Mouse (Mus musculus) frontal cortex, adult 2 months (tissue): ENCODE measurements at regions not wholly inside any gene's neighbourhood (a gene's known extent, or its start where the extent isn't known, plus 50 kb on each side); places are given as distances from the start of the nearest gene placed in this dataset.

Experiments used
- DNase-seq, 2 experiments: peaks; one replicate each; pipeline ENCODE4 v3.0.0; 2022; ENCODE audit warnings: low spot score in 1 of 2; ENCODE audit errors: extremely low spot score in 1 of 2

DNA sequence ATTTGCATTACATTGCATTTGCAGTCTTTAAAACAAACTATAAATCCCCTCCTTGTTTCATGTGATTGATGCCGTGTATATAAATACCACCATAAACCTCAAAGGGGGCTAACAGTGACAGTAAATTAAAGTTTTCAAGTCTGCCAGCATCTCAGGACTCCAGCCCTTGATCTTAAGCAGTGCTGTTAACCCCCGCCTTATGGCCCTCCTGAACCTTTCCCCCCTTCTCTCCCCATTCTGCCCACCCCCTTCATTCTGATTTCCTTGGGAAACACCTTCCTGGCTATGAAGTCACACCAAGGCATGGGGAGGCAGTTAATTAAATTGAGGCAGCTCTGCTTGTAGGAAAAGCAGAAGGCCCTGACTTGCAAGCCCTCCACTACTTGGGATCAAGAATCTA is 302.5 kb upstream of the Nr2f2 start:
- DNase-seq = no peak

DNA sequence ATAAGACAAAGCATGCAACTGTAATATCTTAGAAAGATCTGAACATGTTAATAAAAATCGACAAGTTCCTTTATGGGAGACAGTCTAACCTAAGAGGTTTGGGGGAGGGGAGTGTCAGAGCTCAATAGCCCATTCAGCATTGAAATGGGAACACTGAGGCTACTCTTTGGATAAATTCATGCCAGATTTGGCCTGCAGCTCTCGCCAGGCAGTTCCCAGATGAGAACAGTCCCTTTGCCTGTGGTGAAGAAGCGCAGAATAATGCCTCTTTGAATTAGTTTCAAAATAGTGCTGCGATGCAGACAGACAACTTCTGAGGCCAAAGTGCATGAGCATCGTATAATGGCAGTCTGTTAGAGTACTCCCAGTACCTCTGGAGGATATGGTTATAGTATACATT is 293.6 kb upstream of the Nr2f2 start:
- peak in 1 of 2 experiments; percentile 16 for DNase-seq

DNA sequence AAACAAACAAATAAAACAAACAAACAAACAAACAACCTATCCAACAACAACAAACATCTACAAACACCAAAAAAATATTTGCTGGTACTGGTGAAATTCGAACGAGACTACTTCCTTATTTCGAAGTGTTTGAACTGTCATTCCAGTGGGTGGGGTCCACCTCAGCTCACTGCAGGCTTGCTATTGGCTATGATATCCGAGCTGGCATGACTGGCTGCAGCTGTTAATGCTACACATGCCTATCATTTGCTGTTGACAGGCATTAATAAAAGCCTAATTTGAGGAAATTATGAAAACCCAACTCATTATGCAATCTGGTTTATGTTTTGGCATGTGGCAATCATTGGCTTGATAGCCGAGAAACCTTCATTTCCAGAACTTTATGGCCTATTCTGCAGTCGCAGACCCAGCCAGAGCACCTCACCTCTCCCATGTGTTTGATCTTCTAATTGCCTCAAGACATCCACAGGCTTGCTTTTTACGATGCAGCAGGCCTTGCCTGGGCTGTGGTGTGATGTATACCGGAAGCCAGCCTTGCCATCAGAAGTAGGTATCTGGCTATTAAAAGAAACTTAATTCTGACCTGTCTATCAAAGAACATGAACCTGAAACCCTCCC is 283.3 kb upstream of the Nr2f2 start:
- DNase-seq = no peak

DNA sequence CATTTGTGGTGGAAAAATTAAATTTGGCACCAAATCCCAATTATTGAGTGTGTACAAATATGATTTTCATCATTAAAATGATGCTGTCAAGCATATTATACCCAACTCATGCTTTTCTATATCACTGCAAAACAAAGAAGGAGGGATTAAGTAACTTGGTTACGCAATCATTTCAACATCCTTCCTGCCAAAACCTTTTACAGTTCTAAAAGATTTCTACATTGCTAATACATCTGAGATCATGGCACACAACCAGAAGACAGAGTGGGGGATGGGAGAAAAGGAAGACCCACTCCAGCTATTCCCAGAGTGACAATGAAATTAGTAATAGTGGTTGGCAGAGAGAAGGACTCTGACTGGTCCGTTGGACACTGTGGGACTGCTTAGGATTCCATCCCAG is 280.3 kb upstream of the Nr2f2 start:
- no peak for DNase-seq

DNA sequence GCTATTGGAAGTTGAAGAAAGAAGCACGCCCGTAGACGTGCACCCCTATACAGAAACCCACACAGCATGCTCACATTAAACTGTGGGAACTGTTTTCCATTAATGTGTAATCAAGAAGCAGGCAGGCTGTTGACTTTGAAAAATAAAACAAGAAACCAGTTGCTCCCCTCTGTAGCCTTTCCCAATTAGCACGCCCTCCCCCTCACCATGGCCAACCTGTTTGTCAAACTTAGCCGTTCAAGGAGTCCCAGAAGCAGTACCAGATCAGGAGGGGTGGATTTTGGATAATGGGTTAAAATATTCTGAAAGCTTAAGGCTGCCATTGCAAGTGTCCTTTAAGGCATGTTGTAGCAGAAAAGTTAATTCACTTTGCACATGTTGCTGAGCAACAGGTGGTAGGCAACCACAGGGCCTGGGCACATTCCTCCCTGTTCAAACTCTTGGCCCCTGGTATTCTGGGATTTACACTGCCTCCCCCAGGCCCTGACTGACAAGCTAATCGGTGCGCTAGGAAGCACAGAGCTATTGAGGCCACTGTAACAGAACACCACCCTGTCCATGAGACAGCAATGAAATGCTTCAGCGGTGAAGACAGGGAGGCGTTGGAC is 277.3 kb upstream of the Nr2f2 start:
- no peak for DNase-seq

DNA sequence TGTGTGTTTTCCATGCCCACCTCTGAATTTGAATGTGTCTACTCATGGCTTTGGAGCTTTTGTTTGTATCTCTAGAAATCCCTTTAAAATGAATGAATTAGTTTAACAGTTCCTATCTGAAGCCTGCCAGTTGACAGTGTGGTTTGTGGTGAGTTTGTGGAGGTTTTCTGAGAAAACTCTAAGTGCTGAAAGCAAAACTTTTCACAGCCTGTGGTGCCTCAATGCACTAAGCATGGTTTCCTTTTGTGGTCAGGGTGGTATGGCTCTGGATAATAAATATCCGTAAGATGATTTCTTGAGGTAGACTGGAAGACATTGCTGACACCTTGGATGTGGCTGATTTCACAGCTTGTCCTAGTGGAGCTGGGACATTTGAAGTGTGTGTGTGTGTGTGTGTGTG is 276.5 kb upstream of the Nr2f2 start:
- no peak for DNase-seq

DNA sequence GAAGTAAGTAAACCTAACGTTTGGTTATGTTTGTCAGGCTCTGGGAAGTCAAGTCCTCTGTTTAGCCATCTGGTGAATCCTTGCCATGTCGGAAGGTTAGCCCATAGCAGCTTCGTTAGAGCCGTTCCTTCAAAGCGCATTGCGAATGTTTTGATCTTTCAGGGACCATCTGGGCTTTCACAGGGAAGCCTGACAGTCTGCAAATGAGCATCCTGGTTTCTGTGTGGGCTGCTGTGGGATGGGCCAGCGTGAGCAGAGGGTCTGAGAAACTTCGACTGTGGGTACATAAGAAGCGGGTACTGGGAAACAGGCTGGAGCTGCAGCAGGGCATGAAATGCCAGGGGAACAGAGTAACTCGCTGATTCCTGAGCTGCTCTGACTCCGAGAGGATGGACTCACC is 274.7 kb upstream of the Nr2f2 start:
- no peak for DNase-seq

DNA sequence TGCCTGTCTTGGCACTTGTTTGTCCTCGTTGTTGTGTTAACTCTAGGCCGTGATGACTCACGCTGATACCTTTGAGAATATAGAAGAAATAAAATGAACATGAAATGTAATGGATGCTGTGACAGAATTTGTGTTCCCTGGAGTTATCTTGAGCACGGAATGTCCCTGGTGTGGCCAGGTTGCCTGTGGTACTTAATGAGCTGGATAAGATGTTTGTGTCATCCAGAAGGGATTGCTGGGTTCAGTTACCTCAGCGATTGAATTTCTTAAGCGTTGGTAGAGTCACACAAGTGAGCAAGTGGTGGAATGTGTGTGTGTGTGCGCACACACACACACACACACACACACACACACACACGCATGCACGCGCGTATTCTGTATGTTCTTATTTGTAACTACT is 274.0 kb upstream of the Nr2f2 start:
- DNase-seq = no peak

DNA sequence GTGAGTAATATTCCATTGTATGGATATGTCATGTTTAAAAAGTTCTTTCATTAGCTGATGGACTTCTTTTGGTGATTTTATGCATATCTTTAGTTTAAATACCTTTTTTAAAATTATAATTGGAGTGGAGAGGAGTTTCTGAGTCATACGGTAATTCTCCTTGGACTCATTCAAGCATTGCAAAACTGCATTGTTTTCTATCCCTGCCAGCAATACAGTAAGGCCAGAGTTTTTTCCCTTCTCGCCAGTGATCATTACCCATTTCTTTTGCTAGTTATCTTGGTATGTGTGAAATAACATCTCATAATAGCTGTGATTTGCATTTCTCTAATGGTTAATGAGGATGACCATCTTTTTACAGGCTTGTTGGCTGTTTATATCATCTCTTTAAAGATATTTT is 271.6 kb upstream of the Nr2f2 start:
- DNase-seq = no peak

DNA sequence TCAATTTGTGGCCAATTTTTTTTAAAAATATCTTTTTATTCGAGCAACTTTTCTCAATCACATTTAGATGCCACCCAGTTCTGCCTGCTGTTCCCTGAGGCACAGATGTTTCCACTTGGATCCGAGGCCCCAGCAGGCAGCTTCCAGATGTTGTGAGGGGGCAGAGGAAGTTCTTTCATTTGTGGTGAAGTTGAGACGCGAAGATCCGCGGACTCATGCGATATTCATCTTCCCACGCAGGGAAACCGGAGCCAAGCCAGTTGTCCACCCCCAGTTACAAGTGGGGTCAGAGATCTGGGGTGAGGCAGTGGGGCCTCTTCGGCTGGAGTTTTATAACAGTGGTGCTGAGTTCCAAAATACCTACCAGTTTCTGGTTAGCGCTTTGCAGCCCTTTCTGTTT is 267.5 kb upstream of the Nr2f2 start:
- peak in 1 of 2 experiments; percentile 26 for DNase-seq

DNA sequence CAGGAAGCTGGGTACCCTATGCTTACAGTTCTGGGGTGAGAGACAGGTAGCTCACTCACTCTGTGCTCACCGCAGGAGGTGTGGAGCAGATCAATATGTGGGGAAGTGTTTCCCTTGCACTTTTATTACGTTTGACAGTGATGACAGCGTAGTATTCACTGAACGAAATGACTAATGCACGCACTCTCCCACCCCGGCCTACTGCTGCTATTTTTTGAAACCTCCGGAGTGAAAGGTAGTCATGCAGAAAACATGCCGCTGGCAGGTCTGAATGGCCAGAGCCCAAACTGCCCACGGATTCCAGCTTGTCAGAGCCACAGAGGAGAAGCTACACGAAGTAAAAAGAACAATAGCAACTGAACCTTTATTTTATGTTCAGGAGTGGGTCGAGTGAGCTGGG is 267.0 kb upstream of the Nr2f2 start:
- peak; percentile 14 to 57 for DNase-seq

DNA sequence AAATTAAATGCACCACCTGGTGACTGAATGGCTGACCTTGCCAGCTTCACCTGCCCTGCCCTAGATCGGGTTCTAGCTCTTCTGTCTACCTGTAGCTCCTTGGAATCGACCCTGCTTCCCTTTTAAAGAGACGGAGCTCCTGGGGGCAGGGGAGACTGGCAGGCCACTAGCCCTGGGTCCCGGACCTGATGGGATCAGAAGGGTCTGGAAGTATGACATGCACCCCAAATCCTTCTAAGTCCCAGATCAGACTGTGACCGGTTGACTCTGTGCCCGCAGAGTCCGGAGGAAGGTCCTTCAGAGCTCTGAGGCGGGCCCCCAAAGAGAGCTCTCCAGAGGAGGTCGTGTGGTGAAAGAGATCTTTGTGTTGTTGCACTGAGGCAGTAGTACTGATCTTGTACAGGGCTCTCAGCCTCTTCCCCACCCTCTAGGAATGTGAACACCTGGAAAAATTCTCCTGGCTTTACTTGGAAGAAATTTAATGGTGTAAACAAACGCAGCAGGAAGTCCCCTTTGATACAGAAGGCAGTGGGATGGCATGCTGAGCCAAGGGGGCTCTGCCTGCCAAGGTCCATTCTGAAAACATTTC is 259.2 kb upstream of the Nr2f2 start:
- no peak for DNase-seq

DNA sequence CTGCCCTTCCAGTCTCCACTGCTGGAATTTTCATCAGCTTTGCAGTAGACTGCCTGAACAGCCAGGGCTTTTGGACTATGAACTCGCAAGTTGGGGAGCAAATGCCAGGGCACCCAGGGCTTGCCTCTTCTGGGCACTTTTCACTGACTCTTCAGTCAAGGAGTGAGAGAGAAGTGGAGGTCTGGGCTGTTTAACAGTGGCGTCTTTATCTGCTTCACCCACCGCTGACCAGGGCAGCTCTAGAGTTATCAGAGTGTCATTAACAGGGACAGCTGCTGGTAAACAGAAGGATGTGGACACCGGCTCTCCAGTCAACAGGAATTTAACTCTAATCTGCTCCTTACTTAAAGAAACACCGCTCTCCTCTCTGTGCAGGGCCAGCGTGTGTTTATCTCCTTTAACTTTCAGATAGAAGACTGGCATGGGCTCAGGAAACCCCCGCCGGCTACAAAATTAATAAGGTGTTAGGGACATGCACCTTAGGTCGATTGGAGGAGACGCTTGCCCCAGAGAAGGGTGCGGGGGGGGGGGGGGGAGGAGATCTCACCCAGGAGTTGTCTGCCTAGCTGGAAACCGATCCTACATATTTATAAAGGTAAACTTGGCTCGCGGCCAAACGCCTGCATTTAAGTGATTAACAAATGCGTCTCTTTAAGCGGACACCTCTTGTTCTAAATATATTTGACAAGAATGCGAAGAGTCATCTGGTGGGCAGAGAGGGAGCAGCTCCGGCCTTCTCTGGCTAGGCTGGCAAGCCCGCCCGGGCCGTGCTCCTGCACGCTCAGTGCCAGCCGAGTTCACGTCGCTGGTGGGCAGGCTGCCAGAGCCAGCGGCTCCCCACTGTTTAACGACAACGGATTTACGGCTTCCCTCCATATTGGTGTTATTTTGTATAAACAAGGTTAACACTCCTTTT is 258.4 kb upstream of the Nr2f2 start:
- no peak for DNase-seq

DNA sequence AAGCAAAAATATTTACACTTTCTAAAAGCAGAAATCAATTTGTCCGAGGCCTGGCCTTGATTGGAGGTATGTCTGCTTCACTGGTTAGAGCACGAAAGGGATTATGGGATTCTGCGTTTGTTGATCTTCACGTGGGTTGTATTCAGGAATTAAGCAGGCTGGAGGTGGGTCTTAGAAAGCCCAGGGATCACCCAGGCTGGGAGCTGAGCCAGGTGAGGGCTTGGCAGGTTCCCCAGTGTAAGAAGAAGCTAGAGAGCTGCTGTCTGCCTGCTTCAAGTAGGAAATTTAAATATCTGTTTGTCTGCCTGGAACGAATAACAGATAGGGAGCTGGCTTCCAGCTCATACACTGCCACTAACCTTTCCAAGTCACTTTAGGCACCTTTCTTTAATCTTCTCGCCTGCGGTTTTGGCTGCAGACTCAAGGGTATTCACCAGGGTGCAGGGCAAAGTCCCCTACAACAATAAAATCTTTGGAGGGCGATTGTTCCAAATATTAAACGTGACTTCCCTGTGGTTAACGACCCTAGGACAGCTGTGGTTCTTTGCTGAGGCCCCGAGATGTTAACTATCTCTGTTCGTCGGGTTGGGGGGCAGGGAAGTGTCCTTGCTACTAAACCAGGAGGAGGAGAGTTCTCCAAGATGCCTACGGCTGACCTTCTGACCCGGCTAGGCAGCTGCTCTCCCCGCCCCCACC is 257.6 kb upstream of the Nr2f2 start:
- peak in 1 of 2 experiments; percentile 5 for DNase-seq

DNA sequence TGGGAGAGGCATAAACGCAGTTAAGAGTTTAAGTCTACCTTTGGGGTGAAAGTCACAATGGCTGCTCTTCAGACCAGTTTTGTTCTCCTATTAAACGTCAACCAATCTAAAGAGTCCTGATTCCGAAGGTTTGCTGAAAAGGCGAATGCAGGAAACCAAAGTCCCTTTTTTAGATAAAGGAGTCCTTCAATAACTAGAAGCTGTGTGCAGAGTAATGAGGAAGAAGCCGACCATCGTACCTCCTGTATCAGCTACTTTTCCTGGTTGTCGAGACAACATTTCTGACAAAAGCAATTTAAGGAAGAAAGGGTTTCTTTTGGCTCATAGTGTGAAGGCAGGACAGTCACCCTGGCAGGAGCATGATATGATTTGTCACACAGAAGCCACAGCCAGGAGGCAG is 252.9 kb upstream of the Nr2f2 start:
- no peak for DNase-seq

DNA sequence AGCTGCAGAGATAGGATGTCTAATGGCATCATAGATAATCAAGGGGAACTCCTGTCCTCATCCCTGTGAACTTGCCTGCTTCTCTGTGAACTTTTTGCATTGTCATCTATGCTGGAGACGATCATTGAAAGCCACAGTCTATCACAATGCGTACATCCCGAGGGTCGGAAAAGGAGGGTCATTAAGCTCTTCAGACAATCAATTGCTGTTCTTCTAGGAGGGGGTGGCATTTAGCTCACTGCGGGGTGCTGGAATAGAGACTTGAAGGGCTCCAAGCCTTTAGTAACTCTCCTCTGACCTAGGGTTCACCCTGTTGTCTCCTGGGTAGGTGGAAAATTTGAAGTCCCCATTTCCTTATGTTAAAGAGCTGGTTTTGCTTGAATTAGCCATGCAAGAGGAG is 251.7 kb upstream of the Nr2f2 start:
- DNase-seq = no peak

DNA sequence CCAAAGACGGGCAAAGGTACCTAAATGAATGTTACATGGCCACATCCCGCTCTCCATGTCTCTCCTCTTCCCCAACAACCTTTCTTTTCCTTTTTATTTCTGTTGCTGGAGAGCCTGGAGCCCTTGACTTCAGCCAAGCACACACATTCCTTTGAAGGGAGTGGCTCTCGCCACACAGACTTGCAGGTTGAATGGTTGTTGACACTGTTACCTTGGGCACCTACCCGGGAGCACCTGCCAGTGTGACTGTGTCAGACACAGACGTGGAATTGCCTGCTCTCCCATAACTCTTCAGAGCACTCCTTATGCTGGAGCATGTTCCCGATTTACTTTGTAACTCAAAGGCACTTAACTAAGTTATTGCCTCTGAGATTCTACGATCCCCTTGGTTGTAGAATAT is 240.0 kb upstream of the Nr2f2 start:
- DNase-seq = no peak

DNA sequence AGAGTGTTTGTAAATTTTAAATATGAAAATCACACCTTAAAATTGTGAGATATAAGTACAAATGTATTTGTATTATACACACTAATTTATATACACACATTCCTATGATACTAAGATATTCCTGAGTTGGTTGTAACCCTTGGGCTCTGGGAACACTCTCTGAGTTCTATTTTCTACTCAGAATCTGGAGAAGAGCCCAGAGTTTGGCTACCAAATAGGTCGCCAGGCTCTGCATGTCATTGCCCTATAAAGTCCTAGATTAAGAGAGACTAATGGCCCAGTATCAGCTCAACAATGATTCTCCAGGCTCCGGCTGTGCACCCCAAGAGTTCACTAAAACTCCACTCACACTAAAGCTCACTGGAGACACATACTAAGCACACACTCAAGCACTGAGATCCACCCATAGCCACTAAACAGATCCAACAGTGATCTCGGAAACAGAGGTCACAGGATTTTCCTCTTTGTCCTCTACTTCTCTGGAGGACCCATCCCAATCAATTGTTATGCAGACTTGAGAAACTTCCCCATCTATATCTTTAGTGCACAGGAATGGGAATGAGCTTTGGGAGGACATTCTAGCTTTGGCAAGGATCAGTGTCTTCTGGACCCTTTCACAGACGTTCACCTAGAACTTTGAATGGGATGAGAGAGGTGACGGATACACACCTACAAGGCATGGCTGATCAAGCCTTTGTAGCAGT is 238.1 kb upstream of the Nr2f2 start:
- DNase-seq = no peak

DNA sequence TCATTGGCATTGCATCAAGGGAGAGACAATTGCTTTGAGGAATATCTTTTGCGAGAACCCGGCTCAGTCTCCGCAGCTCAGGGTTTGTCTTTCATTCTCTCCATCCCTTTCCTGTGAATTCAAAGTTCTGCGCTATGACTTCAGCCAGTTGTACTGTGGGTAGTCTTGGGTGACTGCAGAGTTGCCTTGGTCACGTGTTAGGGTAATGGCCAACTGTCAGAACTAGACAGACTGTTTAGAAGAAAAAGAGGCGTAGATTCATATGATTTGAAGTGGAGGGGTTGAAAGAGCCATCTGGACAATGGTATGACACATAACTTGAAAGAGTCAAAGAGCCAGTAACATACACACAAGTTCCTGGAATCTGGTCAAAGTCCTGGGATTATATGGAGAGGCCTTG is 226.5 kb upstream of the Nr2f2 start:
- no peak for DNase-seq
